Mouse (Mus musculus) brain, adult 2 months (tissue): ENCODE measurements around the gene Fgd3.

Source experiments
- DNase-seq: peaks from one replicate; pipeline ENCODE4 v3.0.0; 2011; ENCODE audit warnings: low read depth, low spot score

Fgd3 gene

GRCm38 (mm10) chr13:49320040-49320439 lies at the start of gene Fgd3:
Gene Fgd3 (minus strand): TSS chr13:49320311.
- DNase-seq: peak; percentile 84

- DNase-seq: no peak
These were observed 49.3 kb upstream of the Fgd3 start for GRCm38 (mm10) chr13:49369404-49369803.

GRCm38 (mm10) chr13:49367657-49368440 lies 47.7 kb upstream of the Fgd3 start:
- DNase-seq: no peak

- DNase-seq: no peak
These were observed 44.6 kb upstream of the Fgd3 start for GRCm38 (mm10) chr13:49364716-49365115.

- DNase-seq: no peak
These were observed 42.7 kb upstream of the Fgd3 start for GRCm38 (mm10) chr13:49362804-49363203.

GRCm38 (mm10) chr13:49362364-49362763 lies 42.3 kb upstream of the Fgd3 start:
- DNase-seq: no peak

GRCm38 (mm10) chr13:49360906-49361406 lies 40.8 kb upstream of the Fgd3 start:
- DNase-seq: no peak

- DNase-seq: no peak
These were observed 38.1 kb upstream of the Fgd3 start for GRCm38 (mm10) chr13:49358184-49358583.

GRCm38 (mm10) chr13:49357367-49358026 lies 37.4 kb upstream of the Fgd3 start:
- no peak for DNase-seq

- no peak for DNase-seq
These were observed 36.0 kb upstream of the Fgd3 start for GRCm38 (mm10) chr13:49356090-49356489.

GRCm38 (mm10) chr13:49355461-49356061 lies 35.5 kb upstream of the Fgd3 start:
- DNase-seq: no peak

GRCm38 (mm10) chr13:49353991-49354507 lies 33.9 kb upstream of the Fgd3 start:
- peak; percentile 80 for DNase-seq

- no peak for DNase-seq
These were observed 33.3 kb upstream of the Fgd3 start for GRCm38 (mm10) chr13:49353422-49353821.

GRCm38 (mm10) chr13:49352581-49353159 lies 32.6 kb upstream of the Fgd3 start:
- peak; percentile 69 for DNase-seq

GRCm38 (mm10) chr13:49349836-49350505 lies 29.9 kb upstream of the Fgd3 start:
- DNase-seq: no peak

- DNase-seq: peak; percentile 45
These were observed 29.2 kb upstream of the Fgd3 start for GRCm38 (mm10) chr13:49349335-49349734.

- DNase-seq: no peak
These were observed 28.4 kb upstream of the Fgd3 start for GRCm38 (mm10) chr13:49348522-49348921.

- DNase-seq: peak; percentile 49
These were observed 25.4 kb upstream of the Fgd3 start for GRCm38 (mm10) chr13:49345476-49345875.

- no peak for DNase-seq
These were observed 24.5 kb upstream of the Fgd3 start for GRCm38 (mm10) chr13:49344567-49344966.

- no peak for DNase-seq
These were observed 22.6 kb upstream of the Fgd3 start for GRCm38 (mm10) chr13:49342723-49343100.
